Mouse (Mus musculus): Measurements from ENCODE around the gene Krt33a. TPM values are rescaled to one million over a fixed set of nuclear protein-coding genes. Genes with fewer than 3 reads are reported as not detected.

Gene Krt33a
- total RNA-seq (2014; fragmentation: Nextera tagmentation) (not detected in 2 replicates), total RNA-seq (2017) (not detected in 2 replicates)

DNA sequence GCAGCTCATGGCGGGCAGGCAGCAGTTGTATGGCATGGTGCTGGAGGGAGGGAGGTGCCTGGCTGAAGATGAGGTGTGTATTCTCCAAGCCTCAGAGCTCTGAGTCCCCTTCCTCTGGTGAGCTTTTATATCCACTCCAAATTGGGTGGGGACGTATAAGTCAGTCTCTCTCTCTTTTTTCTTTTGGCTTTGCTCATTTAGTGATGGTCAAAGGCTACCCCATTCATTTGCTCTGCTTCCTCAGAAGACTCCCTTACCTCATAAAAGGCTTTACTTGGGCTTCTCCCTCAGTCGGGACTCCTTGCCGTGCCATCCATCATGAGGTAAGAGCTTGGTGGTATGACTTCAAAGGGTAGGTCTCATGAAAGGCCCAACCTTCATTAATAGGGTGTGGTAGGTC lies at the start of gene Krt33a:
Gene Krt33a, minus strand, starts transcription at position 101 of the 400 bp plus-strand sequence.
- ATAC-seq (replicated peaks; ENCODE audit: low FRiP score, low TSS enrichment, poor library complexity, severe bottlenecking) = no peak

DNA sequence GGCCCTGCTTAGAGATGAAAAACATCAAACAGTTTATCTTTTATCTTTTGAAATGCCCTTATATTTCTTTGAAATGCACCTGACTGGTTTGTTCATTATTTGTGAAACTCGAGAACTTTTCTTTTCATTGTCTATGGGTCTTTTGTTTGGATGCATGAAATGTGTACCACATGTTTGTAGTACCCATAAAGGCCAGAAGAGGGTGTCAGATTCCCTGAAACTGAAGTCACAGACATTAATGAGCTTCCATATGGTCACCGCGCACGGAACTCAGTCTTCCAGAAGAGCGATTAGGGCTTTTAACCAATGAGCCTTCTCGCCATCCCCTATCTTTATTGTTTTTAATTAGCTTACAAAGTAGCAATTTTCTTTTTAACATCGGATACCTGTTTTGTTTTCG lies 42.9 kb upstream of the Krt33a start:
- no peak for ATAC-seq (replicated peaks; ENCODE audit: low FRiP score, low TSS enrichment, poor library complexity, severe bottlenecking)

DNA sequence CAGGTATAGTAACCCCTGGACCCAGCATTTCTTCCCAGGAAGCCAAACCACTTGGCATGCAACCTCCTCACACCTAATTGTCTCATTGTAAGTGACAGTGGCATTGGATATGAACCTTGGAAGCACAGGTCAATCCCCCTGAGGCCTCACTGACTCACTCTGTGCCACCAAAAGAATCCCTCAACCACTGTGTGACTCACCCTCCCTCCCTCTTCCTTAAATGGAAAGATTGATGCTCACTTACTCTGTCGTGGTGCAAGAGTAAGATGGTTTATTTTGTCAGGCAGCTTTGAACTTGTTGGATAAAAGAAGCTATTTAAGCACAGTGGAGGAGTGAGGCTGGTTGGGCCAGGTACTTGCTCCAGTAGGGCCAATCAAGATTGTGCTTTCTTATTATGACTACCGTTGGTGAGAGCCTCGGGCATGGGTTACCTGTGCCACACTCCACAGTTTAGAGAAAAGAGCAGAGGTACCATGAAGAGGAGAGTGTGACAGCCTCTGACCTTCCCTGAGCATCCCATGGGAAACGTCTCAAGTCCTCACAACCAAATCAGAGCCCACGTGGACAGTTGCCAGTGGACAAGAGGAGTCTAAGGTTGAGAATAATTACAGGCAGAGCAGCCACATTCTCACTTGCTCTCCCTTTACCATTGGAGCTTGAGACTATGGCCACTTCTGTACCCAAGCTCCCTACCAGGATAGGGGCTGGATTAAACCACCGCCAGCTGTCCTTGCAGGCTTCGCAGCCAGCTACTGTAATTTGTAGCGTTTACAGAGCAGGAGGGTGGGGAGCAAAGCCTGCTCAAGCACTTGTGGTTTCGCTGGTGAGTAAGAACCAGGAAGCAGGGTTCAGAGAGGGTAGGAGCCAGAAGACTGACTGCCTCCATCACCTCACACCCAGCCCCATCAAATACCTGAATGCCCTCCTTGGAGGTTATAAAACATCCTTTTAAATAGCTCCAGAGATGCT lies 40.0 kb upstream of the Krt33a start:
- no peak for ATAC-seq (replicated peaks; ENCODE audit: low FRiP score, low TSS enrichment, poor library complexity, severe bottlenecking)

DNA sequence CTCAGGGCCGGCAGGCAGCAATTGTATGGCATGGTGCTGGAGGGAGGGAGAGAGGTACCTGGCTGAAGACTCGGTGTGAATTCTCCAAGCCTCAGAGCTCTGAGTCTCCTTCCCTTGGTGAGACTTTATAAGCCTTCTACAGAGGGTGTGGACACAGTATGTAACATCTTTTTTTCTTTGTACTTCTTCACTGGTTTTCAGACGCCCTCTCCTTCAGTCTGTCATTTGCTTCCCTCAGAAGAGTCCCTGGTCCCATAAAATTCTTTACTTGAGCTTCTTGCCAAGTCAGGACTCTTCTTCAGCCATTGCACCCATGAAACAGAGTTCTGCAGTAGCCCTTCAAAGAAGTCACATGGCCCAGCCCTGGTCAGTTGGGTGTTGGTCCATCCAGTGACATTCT lies 34.4 kb upstream of the Krt33a start, which contains the start of gene Krt31:
Gene Krt31, minus strand, starts transcription at position 101 of the 400 bp plus-strand sequence.
- no peak for ATAC-seq (replicated peaks; ENCODE audit: low FRiP score, low TSS enrichment, poor library complexity, severe bottlenecking)

DNA sequence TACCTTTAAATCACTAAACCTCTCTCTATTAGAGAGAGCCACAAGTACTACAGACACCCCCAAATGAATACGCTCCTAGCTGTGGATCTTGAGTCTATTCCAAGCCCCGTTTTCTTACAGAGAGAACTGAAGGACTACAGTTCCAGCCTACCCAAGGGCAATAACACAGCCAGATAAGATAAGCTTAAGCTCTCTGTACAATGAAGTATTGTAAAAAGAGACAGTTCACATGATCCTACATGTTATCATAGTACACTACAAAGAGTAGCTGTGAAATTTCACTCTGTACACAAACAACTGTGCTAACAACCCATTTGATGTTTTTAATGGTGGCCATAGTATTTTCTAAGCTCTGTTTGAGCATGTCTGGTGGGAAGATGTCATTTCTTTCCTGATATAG lies 31.2 kb upstream of the Krt33a start:
- ATAC-seq (replicated peaks; ENCODE audit: low FRiP score, low TSS enrichment, poor library complexity, severe bottlenecking) = no peak

DNA sequence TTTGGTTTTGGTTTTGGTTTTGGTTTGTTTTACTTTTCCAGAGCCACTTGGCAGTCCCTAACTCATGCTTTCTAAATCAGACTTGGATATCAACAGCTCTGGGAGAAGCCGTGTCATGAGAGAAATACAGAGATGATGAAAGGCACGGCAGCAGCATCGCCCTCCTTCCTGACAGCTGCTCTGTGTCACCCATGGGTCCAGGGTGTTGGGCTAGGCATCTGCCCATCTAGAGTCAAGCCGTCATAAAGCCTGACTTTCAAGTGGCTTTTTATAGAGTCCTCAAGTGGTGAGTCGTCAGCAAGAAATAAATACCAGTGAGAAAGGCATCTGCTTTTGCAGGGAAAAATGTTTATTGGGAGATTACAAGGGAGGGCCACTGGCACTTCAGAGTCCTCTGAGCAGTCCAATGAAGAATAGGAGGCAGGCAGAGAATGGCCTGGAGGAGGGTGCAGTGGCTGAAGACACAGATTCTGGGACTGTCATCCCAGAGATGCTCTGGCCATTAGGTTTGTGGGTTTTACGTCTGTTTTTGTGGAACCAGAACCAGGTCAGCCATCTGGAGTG lies 30.4 kb upstream of the Krt33a start:
- no peak for ATAC-seq (replicated peaks; ENCODE audit: low FRiP score, low TSS enrichment, poor library complexity, severe bottlenecking)

DNA sequence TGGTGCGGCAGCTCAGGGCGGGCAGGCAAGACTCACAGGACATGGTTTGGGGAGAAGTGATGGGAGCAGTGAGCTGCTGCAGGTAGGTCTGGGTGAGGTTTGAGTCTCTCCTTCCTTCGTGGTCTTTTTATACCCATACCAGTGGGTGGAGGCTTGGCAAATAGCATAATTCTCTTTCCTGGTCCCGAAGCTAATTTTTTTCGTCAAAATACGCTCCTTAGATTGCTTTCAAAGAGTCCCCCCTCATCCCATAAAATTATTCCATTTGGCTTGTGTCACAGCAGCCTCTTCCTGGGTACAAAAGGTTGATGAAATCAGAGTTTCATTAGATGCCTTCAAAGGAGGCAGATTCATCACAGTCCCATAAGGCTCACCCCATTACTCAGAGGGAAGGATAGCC lies 25.4 kb upstream of the Krt33a start, which contains the start of gene Krt34:
Gene Krt34, minus strand, starts transcription at position 101 of the 400 bp plus-strand sequence.
- no peak for ATAC-seq (replicated peaks; ENCODE audit: low FRiP score, low TSS enrichment, poor library complexity, severe bottlenecking)

DNA sequence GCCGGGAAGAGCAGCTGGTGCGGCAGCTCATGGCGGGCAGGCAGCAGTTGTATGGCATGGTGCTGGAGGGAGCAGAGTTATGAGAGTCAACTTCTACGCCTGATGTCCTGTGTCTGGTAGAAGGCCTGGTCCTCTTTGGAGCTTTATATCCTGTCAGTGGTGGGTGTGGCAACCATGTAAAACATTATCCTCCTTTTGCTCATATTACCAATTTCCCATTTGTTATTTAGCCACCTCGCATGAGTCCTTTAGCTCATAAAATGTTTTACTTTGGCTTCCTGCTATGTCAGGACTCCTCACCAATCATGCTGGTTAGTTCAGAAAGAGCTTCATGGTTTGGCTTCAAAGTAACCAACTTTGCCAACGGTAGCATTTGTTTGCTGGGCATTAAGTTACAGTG lies 13.8 kb upstream of the Krt33a start, which contains the start of gene Krt33b:
Gene Krt33b, minus strand, starts transcription at position 101 of the 400 bp plus-strand sequence.
- ATAC-seq (replicated peaks; ENCODE audit: low FRiP score, low TSS enrichment, poor library complexity, severe bottlenecking) = no peak

DNA sequence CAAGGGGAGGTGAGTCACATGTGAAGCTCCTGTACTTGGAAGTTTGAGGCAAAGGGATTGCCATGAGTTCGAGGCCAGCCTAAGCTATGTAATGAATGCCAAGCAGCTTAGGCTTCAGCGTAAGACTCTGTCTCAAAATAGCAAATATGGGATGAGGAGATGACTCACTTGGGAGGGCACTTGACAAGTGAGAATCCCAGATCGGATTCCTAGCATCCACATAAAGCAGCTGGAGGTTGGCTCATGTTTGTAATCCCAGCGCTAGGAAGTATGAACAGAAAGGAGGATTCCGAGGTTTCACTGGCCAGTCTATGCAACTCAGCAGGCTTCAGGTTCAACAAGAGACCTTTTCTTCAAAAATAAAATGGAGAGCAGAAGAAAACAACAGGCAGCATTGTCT lies 5.4 kb upstream of the Krt33a start:
- no peak for ATAC-seq (replicated peaks; ENCODE audit: low FRiP score, low TSS enrichment, poor library complexity, severe bottlenecking)

DNA sequence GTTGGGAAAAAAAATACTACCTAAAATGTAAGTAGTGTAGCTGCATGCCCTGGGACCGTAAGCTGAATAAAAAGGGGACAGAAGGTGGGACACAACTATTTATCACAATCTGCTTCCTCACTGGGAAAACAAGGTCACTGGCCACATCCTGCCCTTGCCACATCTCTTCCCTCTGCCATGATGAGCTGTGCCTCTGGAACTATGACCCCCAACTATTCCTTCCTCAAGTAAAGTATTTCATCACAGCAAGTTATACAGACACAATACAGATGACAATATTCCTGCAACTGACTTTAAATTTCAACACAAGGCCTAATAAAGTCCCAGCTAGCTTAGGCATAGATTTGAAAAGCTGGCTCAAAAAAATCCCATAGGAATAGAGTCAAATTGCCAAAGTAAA lies 3.5 kb upstream of the Krt33a start:
- ATAC-seq (replicated peaks; ENCODE audit: low FRiP score, low TSS enrichment, poor library complexity, severe bottlenecking) = no peak

DNA sequence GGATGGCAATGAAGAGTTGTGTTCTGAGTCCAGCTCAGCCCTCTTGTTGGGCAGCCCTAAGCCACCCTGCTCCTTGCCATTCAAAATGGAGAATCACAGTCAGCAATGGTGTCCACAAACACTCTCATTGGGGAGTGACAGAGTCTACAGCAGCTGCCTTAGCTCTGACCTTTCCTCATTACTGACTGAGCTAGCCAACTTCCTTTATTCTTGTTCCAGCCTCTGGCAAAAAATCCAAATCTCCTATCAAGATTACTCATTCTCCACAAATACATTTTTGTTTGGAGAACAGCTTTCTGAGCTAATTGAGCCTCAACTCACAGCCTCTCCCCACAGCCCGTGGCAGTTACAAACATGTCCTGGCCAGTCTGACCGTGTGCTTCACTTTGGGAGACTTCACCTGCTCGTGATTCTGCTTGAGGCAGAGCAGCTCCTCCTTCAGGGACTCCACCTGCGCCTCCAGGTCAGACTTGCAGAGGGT lies 2.3 kb downstream of the Krt33a start:
- no peak for ATAC-seq (replicated peaks; ENCODE audit: low FRiP score, low TSS enrichment, poor library complexity, severe bottlenecking)

DNA sequence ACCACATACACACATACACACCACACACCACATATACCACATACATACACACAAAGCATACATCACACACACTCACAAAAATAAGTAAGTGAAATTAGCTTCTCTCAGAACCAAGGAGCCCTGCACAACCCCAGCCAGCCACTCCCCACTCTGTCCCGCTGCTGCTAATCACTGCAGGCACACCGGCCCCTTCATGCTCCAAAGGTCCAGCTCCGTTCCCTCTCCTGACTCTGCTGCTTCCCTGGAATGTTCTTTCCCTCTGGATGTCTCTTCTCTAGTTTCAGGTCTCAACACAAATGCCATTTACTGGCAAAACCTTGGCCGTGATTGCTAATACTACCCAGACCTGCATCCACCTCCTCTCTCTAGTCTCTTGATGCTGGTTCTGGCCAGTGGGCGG lies 5.3 kb downstream of the Krt33a start:
- ATAC-seq (replicated peaks; ENCODE audit: low FRiP score, low TSS enrichment, poor library complexity, severe bottlenecking) = no peak

DNA sequence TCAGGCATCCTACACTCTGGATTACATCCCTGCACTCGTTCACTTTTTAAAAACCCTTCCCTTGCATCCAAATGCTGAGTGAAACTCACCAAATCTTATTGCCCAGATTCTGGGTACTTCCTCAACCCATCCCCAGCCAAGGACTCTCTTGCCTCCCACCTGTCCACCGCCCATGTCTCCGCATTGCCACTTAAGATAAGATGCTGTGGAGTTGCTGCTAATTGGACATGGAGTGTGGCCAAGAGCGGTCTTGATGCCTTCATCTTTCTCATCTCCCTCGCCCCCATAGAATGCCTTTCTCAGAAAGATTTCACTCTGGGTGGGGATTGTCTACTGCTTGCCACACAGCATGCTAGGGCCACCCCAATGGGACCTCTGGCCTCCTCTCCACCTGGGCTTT lies 7.7 kb downstream of the Krt33a start:
- ATAC-seq (replicated peaks; ENCODE audit: low FRiP score, low TSS enrichment, poor library complexity, severe bottlenecking) = no peak

DNA sequence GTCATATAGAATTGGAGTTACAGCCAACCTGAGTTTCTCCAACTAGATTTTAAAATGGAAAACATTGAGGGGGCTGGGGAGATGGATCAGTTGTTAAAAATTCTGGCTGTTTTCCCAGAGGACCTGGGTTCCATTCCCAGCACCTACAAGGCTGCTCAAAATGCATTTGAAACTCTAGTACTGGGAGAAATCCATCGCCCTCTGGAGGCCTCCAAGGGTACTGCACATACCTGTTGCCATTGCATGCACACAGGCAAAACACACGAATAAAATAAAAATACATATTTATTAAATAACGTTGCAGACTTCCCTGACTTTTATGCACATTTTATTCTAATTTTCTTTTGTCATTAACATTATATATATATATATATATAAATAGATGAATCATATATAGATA lies 9.4 kb downstream of the Krt33a start:
- ATAC-seq (replicated peaks; ENCODE audit: low FRiP score, low TSS enrichment, poor library complexity, severe bottlenecking) = no peak

DNA sequence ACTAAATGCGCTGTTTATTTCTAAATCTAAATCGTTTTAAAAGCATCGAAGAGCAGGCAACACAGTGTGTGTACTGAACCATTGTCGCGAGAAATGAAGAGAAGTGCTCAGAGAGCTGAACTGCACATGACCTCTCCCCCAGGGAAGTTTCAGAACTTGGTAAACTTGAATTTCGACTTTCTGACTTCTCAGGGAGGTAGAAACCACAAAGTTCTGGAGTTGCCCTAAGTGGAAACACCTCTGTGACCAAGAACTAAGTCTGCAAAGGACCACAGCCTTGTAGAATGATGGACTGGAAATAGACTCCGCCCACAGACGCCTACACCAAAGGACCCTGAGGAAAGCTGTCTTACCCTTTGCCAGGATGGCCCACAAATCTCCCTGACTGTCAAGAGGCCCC lies 10.1 kb downstream of the Krt33a start:
- ATAC-seq (replicated peaks; ENCODE audit: low FRiP score, low TSS enrichment, poor library complexity, severe bottlenecking) = no peak

DNA sequence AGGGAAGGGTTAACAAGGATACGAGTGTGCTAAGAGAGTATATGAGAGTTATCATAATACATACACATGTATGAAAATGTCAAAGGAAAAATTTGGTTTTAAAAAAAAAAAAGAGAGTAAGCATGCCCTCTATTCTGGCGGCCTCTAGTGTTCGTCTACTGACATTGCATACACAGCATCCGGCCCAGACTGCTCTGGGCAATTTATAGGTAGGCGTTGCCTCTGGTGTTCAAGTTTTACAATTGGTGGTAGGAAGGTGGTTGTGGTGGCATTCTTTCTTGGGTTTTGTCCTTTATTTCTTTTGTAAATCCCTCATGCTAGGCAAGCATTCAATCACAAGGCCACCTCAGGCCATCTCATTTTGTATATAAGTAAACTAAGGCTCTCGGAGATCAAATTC lies 11.2 kb downstream of the Krt33a start:
- peak; percentile 78 for ATAC-seq (replicated peaks; ENCODE audit: low FRiP score, low TSS enrichment, poor library complexity, severe bottlenecking)

DNA sequence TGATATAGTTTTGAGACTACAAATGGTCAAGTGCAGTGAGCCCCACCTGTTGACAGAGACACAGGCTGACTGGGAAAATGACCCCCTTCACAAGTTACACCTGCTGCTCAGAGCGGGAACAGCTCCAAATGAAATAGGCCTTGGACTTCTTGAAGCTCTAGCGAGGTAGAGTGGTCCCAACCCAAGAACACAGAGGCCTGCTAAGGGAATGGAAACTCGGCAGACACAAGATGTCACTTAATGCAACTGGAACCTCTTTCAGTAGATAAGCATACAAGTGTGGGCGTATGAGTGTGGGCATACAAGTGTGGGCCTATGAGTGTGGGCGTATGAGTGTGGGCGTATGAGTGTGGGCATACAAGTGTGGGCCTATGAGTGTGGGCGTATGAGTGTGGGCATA lies 16.9 kb downstream of the Krt33a start:
- ATAC-seq (replicated peaks; ENCODE audit: low FRiP score, low TSS enrichment, poor library complexity, severe bottlenecking) = no peak

DNA sequence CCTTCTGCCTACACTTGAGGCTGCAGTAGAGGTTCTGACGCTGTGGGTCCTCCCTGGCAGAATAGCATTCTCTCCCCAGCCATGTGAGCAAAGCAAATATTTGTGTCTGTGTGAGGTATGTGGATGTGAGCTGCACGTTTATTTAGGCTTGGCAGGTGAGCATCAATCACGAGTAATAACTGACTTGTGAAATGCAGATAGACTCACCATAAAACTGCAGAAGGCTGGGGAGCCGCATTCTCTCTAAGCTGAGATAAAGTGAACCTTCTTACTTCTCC lies 21.7 kb downstream of the Krt33a start:
- ATAC-seq (replicated peaks; ENCODE audit: low FRiP score, low TSS enrichment, poor library complexity, severe bottlenecking) = no peak

DNA sequence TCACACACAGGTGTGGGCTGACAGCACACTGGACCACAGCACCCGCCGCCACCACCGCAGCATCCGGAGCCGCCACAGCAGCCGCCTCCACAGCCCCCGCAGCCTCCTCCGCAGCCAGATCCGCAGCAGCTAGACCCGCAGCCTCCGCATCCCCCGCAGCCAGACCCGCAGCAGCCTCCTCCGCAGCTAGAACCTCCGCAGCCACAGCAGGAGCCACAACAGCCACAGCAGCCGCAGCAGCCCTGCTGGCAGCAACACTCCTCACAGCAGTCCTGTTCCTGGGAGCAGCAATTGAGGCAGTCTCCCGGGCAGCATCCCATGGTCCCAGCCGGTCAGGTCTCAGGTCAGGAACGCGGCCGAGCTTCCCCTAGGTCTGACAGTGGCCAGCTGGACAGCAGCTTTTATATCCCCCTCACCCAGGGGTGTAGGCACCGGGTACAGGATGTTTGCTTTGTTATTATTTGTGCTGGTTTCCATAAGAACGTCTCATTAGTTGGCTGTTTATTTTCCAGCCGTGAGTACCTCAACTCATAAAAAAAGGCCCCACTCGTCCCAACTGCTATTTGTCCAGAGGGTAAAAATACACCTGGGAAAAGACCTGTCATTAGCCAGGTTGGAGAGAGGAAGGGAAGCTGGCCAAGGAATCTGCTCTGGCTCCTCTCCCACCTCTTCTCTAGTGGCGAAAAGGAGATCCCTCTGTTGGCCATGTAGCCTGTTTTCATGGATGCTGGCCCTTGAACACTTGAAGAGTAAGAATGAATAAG lies 22.2 kb downstream of the Krt33a start, which contains the start of gene Krtap17-1:
Gene Krtap17-1, minus strand, starts transcription at position 375 of the 764 bp plus-strand sequence.
- ATAC-seq (replicated peaks; ENCODE audit: low FRiP score, low TSS enrichment, poor library complexity, severe bottlenecking) = no peak

DNA sequence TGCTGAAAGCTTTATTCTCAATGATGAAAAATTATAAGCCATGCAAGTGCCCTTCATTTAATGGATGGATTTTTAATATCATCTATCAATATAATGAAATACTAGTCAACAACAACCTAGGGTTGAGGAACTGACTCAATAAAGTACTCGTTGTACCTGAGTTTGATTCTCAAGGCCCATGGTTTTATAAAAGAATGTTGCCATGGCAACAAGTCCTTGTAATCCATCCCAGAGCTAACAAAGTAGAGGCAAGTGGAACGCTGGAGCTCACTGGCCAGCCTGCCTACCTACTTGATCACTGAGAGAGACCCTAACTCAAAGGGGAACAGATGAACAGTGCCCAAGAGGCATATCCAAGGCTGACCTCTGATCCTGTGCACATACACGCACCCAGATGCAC lies 25.4 kb downstream of the Krt33a start:
- no peak for ATAC-seq (replicated peaks; ENCODE audit: low FRiP score, low TSS enrichment, poor library complexity, severe bottlenecking)
